Mouse (Mus musculus) kidney, adult 2 months (tissue): Measurements from ENCODE around the gene 4930469K13Rik.

ENCODE experiments used
- CTCF ChIP-seq: fragments of 200-500 bp; conservative IDR thresholded peaks from 2 replicates; pipeline ENCODE4 v1.5.1; 2011; ENCODE audit warnings: low read depth, mild to moderate bottlenecking, control low read depth, low read length, moderate library complexity, mixed read lengths; ENCODE audit not compliant: insufficient read depth, insufficient read length
- POLR2A ChIP-seq: fragments of 200-500 bp; IDR thresholded peaks from one replicate; pipeline ENCODE4 v1.6.1; 2011; ENCODE audit warnings: low read depth, low read length, control low read depth

DNA sequence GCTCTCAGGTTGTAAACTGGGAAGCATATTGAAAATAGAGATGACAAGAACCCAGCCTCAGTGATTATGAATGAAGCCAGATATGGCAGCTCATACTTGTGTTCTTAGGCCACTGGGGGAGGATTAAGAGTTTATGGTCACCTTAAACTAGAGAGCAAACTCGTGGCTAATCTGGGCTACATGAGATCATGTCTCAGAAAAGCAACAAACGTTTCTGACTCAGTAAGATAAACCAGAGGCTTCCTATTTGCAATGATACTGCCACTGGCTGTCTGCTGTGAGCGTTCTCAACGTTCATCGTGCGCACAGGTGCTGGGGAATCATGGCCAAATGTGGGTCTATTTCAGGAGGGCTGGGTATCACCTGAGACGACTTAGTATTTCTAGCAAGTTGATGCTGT lies 14.6 kb downstream of the 4930469K13Rik start:
- TF ChIP-seq POLR2A: no peak
- no peak for TF ChIP-seq CTCF
